Mouse (Mus musculus) MEL (cell line): Measurements from ENCODE around the gene Dpep3.

Source experiments
- CHD1 ChIP-seq: IDR thresholded peaks from 2 replicates; pipeline ENCODE4 v1.6.1; 2012; ENCODE audit warnings: low read depth, mild to moderate bottlenecking, inconsistent platforms, low read length, improper control_type of control experiment
- CTCF ChIP-seq, 3 experiments: IDR thresholded peaks in 2 of 3; conservative IDR thresholded peaks in 1 of 3; 2 replicates each; pipeline ENCODE4 v1.5.1; 2011 to 2012; ENCODE audit warnings: low read length in 3 of 3, low read depth in 2 of 3, mild to moderate bottlenecking in 2 of 3, improper control_type of control experiment in 1 of 3, inconsistent platforms in 1 of 3, mixed read lengths in 1 of 3, moderate library complexity in 1 of 3; ENCODE audit not compliant: control insufficient read depth in 1 of 3, insufficient read depth in 1 of 3, poor library complexity in 1 of 3, severe bottlenecking in 1 of 3
- E2F4 ChIP-seq: IDR thresholded peaks from 2 replicates; pipeline ENCODE4 v1.6.1; 2011; ENCODE audit warnings: low read depth, low read length, improper control_type of control experiment, borderline replicate concordance
- ELF1 ChIP-seq: IDR thresholded peaks from 2 replicates; pipeline ENCODE4 v1.6.1; 2014; ENCODE audit warnings: low read depth, mild to moderate bottlenecking, inconsistent platforms, low read length, improper control_type of control experiment, moderate library complexity
- GATA1 ChIP-seq: IDR thresholded peaks from 2 replicates; pipeline ENCODE4 v1.6.1; 2011; ENCODE audit warnings: low read depth, low read length, improper control_type of control experiment
- MAFK ChIP-seq: IDR thresholded peaks from 2 replicates; pipeline ENCODE4 v1.6.1; 2011; ENCODE audit warnings: low read depth, mild to moderate bottlenecking, low read length, improper control_type of control experiment, borderline replicate concordance
- ZC3H11A ChIP-seq: IDR thresholded peaks from 2 replicates; pipeline ENCODE4 v1.6.1; 2012; ENCODE audit warnings: low read depth, mild to moderate bottlenecking, inconsistent platforms, low read length, improper control_type of control experiment
- ZNF384 ChIP-seq: IDR thresholded peaks from 2 replicates; pipeline ENCODE4 v1.6.1; 2012; ENCODE audit warnings: low read depth, mild to moderate bottlenecking, inconsistent platforms, low read length, improper control_type of control experiment

- TF ChIP-seq MAFK, result no peak
- TF ChIP-seq E2F4, result no peak
- TF ChIP-seq CTCF (IDR thresholded peaks at IDR 0.05 in 2 of 3, conservative IDR thresholded peaks at IDR 0.05 in 1 of 3; ENCODE audit: control insufficient read depth in 1 of 3, insufficient read depth in 1 of 3, low read depth in 2 of 3, low read length in 3 of 3, poor library complexity in 1 of 3, severe bottlenecking in 1 of 3), result no peak
- TF ChIP-seq ZC3H11A, result no peak
- no peak for TF ChIP-seq GATA1
- no peak for TF ChIP-seq CHD1
- TF ChIP-seq ZNF384, result no peak
- TF ChIP-seq ELF1, result no peak
Observed at GRCm38 (mm10) chr8:105935863-105936603, 43.2 kb downstream of the Dpep3 start.
